Mouse (Mus musculus): Measurements from ENCODE around the gene Mgrn1. TPM values are rescaled to one million over a fixed set of nuclear protein-coding genes. Genes with fewer than 3 reads are reported as not detected.

Mgrn1 gene
- polyA plus RNA-seq, 1 experiment from 2014 or later = 62.2 TPM

Other genes starting within 250 kb of the Mgrn1 start
- gene Vasn, start 246.3 kb upstream of the Mgrn1 start, polyA plus RNA-seq (2018) = 0.07 TPM in 1 of 3 replicates, not detected in the others
- 19.8 to 43.8 TPM (median 25.5 TPM) in 3 replicates for gene Dnaja3, start 246.3 kb upstream of the Mgrn1 start, polyA plus RNA-seq (2018)
- gene Coro7, start 206.5 kb upstream of the Mgrn1 start, polyA plus RNA-seq (2018) = 53.4 to 137 TPM (median 97.8 TPM) in 3 replicates
- gene Nmral1, start 166.9 kb upstream of the Mgrn1 start, polyA plus RNA-seq (2018) = 6.3 to 20.4 TPM (median 15.6 TPM) in 3 replicates
- gene Hmox2, start 159.9 kb upstream of the Mgrn1 start, polyA plus RNA-seq (2018) = 195 to 303 TPM (median 234 TPM) in 3 replicates
- 15.0 to 29.2 TPM (median 20.4 TPM) in 3 replicates for gene Cdip1, start 96.0 kb upstream of the Mgrn1 start, polyA plus RNA-seq (2018)
- gene 4930562C15Rik, start 50.8 kb upstream of the Mgrn1 start, polyA plus RNA-seq (2018) = 0.16 TPM in 1 of 3 replicates, not detected in the others
- 64.4 to 75.7 TPM (median 71.8 TPM) in 3 replicates for gene Ubald1, start 5.9 kb upstream of the Mgrn1 start, polyA plus RNA-seq (2018)
- gene Nudt16l1, start 52.5 kb downstream of the Mgrn1 start, polyA plus RNA-seq (2018) = 17.1 to 56.6 TPM (median 39.4 TPM) in 3 replicates
- 9.0 to 21.1 TPM (median 12.1 TPM) in 3 replicates for gene Anks3, start 78.0 kb downstream of the Mgrn1 start, polyA plus RNA-seq (2018)
- not detected in 3 replicates for gene Sept12, start 111.6 kb downstream of the Mgrn1 start, polyA plus RNA-seq (2018)
- gene Smim22, start 121.0 kb downstream of the Mgrn1 start, polyA plus RNA-seq (2018) = not detected in 3 replicates
- gene Rogdi, start 127.3 kb downstream of the Mgrn1 start, polyA plus RNA-seq (2018) = 10.0 to 27.5 TPM (median 22.6 TPM) in 3 replicates
- gene Glyr1, start 163.6 kb downstream of the Mgrn1 start, polyA plus RNA-seq (2018) = 72.3 to 104 TPM (median 77.0 TPM) in 3 replicates
- gene Ubn1, start 163.8 kb downstream of the Mgrn1 start, polyA plus RNA-seq (2018) = 24.3 to 40.2 TPM (median 37.5 TPM) in 3 replicates
- not detected in 3 replicates for gene Ppl, start 246.2 kb downstream of the Mgrn1 start, polyA plus RNA-seq (2018)

Measured in macrophage (primary cell).